Mouse (Mus musculus) MEL (cell line): ENCODE measurements around the gene Rnf152. TPM values are rescaled to one million over a fixed set of nuclear protein-coding genes. Genes with fewer than 3 reads are reported as not detected.
A peak's percentile ranks its signal among the peaks of the same experiment; 100 is the strongest.

Source experiments
- DNase-seq: peaks from one replicate; pipeline ENCODE4 v3.0.0; 2011; ENCODE audit warnings: low read depth, low spot score
- H3K27ac ChIP-seq: 2 replicates; pipeline ENCODE4 v1.5.1; 2012; ENCODE audit warnings: low read depth, mild to moderate bottlenecking, control low read depth, low read length, moderate library complexity; ENCODE audit not compliant: control insufficient read depth
- H3K27me3 ChIP-seq, 2 experiments: fragments of 150-350 bp in 1 of 2; sonication (generic) in 1 of 2; 2 replicates each; pipeline ENCODE4 v1.6.1; 2012; ENCODE audit warnings: low read length in 2 of 2, mild to moderate bottlenecking in 2 of 2, improper control_type of control experiment in 1 of 2, moderate library complexity in 1 of 2; ENCODE audit not compliant: insufficient read depth in 2 of 2, control insufficient read depth in 1 of 2
- H3K36me3 ChIP-seq, 2 experiments: 2 replicates each; pipeline ENCODE4 v1.6.1; 2012 to 2014; ENCODE audit warnings: low read length in 2 of 2, improper control_type of control experiment in 1 of 2, inconsistent platforms in 1 of 2, mild to moderate bottlenecking in 1 of 2; ENCODE audit not compliant: insufficient read depth in 2 of 2, control insufficient read depth in 1 of 2
- H3K4me1 ChIP-seq, 2 experiments: fragments of 150-350 bp in 1 of 2; sonication (generic) in 1 of 2; 2 replicates each; pipeline ENCODE4 v1.6.1; 2012; ENCODE audit warnings: low read length in 2 of 2, improper control_type of control experiment in 1 of 2, mild to moderate bottlenecking in 1 of 2; ENCODE audit not compliant: insufficient read depth in 2 of 2, control insufficient read depth in 1 of 2
- H3K4me3 ChIP-seq, 2 experiments: fragments of 150-350 bp in 1 of 2; sonication (generic) in 1 of 2; 2 replicates each; pipeline ENCODE4 v1.5.1; 2012; ENCODE audit warnings: low read depth in 2 of 2, low read length in 2 of 2, mild to moderate bottlenecking in 2 of 2, moderate library complexity in 2 of 2, control low read depth in 1 of 2, improper control_type of control experiment in 1 of 2; ENCODE audit not compliant: control insufficient read depth in 1 of 2, insufficient read depth in 1 of 2
- H3K79me2 ChIP-seq: 2 replicates; pipeline ENCODE4 v1.6.1; 2012; ENCODE audit warnings: mild to moderate bottlenecking, low read length, moderate library complexity; ENCODE audit not compliant: control insufficient read depth, poor library complexity, insufficient read depth
- H3K9ac ChIP-seq: 2 replicates; pipeline ENCODE4 v1.6.1; 2012; ENCODE audit warnings: low read depth, mild to moderate bottlenecking, control low read depth, low read length, moderate library complexity; ENCODE audit not compliant: control insufficient read depth, poor library complexity, severe bottlenecking
- H3K9me3 ChIP-seq: fragments of 150-350 bp; sonication (generic); replicated peaks from 2 replicates; pipeline ENCODE4 v1.6.1; 2012; ENCODE audit warnings: mild to moderate bottlenecking, low read length, improper control_type of control experiment, moderate library complexity; ENCODE audit not compliant: insufficient read depth
- CHD1 ChIP-seq: IDR thresholded peaks from 2 replicates; pipeline ENCODE4 v1.6.1; 2012; ENCODE audit warnings: low read depth, mild to moderate bottlenecking, inconsistent platforms, low read length, improper control_type of control experiment
- E2F4 ChIP-seq: IDR thresholded peaks from 2 replicates; pipeline ENCODE4 v1.6.1; 2011; ENCODE audit warnings: low read depth, low read length, improper control_type of control experiment, borderline replicate concordance
- ELF1 ChIP-seq: IDR thresholded peaks from 2 replicates; pipeline ENCODE4 v1.6.1; 2014; ENCODE audit warnings: low read depth, mild to moderate bottlenecking, inconsistent platforms, low read length, improper control_type of control experiment, moderate library complexity
- EP300 ChIP-seq, 2 experiments: IDR thresholded peaks; 2 replicates each; pipeline ENCODE4 v1.6.1; 2011; ENCODE audit warnings: improper control_type of control experiment in 2 of 2, low read length in 2 of 2, low read depth in 1 of 2, mild to moderate bottlenecking in 1 of 2
- ETS1 ChIP-seq: IDR thresholded peaks from 2 replicates; pipeline ENCODE4 v1.6.1; 2012; ENCODE audit warnings: low read depth, mild to moderate bottlenecking, inconsistent platforms, low read length, improper control_type of control experiment, moderate library complexity
- GATA1 ChIP-seq: IDR thresholded peaks from 2 replicates; pipeline ENCODE4 v1.6.1; 2011; ENCODE audit warnings: low read depth, low read length, improper control_type of control experiment
- KAT2A ChIP-seq: conservative IDR thresholded peaks from 2 replicates; pipeline ENCODE4 v1.6.1; 2012; ENCODE audit warnings: low read depth, low read length, improper control_type of control experiment, inconsistent platforms
- MAFK ChIP-seq: IDR thresholded peaks from 2 replicates; pipeline ENCODE4 v1.6.1; 2011; ENCODE audit warnings: low read depth, mild to moderate bottlenecking, low read length, improper control_type of control experiment, borderline replicate concordance
- MAZ ChIP-seq: IDR thresholded peaks from 2 replicates; pipeline ENCODE4 v1.6.1; 2012; ENCODE audit warnings: low read depth, mild to moderate bottlenecking, inconsistent platforms, low read length, improper control_type of control experiment
- NELFE ChIP-seq: IDR thresholded peaks from 2 replicates; pipeline ENCODE4 v1.6.1; 2011; ENCODE audit warnings: low read depth, low read length, improper control_type of control experiment
- POLR2AphosphoS2 ChIP-seq: IDR thresholded peaks from 2 replicates; pipeline ENCODE4 v1.6.1; 2011; ENCODE audit warnings: low read length, improper control_type of control experiment
- RCOR1 ChIP-seq: IDR thresholded peaks from 2 replicates; pipeline ENCODE4 v1.6.1; 2012; ENCODE audit warnings: low read depth, mild to moderate bottlenecking, inconsistent platforms, low read length, improper control_type of control experiment
- SIN3A ChIP-seq: IDR thresholded peaks from 2 replicates; pipeline ENCODE4 v1.6.1; 2012; ENCODE audit warnings: low read length, improper control_type of control experiment, inconsistent platforms
- TBP ChIP-seq: IDR thresholded peaks from 2 replicates; pipeline ENCODE4 v1.8.0; 2011; ENCODE audit warnings: low read depth, low read length, improper control_type of control experiment
- TCF12 ChIP-seq: IDR thresholded peaks from 2 replicates; pipeline ENCODE4 v1.6.1; 2014; ENCODE audit warnings: low read depth, mild to moderate bottlenecking, inconsistent platforms, low read length, improper control_type of control experiment, moderate library complexity
- UBTF ChIP-seq: IDR thresholded peaks from 2 replicates; pipeline ENCODE4 v1.6.1; 2012; ENCODE audit warnings: low read depth, mild to moderate bottlenecking, inconsistent platforms, low read length, improper control_type of control experiment, moderate library complexity, borderline replicate concordance; ENCODE audit not compliant: insufficient read depth
- USF1 ChIP-seq: IDR thresholded peaks from 2 replicates; pipeline ENCODE4 v1.6.1; 2014; ENCODE audit warnings: low read depth, mild to moderate bottlenecking, inconsistent platforms, low read length, improper control_type of control experiment, moderate library complexity
- ZC3H11A ChIP-seq: IDR thresholded peaks from 2 replicates; pipeline ENCODE4 v1.6.1; 2012; ENCODE audit warnings: low read depth, mild to moderate bottlenecking, inconsistent platforms, low read length, improper control_type of control experiment
- ZKSCAN1 ChIP-seq: IDR thresholded peaks from 2 replicates; pipeline ENCODE4 v1.6.1; 2012; ENCODE audit warnings: low read depth, mild to moderate bottlenecking, inconsistent platforms, low read length, improper control_type of control experiment, moderate library complexity
- ZMIZ1 ChIP-seq: IDR thresholded peaks from 2 replicates; pipeline ENCODE4 v1.6.1; 2012; ENCODE audit warnings: low read depth, mild to moderate bottlenecking, inconsistent platforms, low read length, improper control_type of control experiment, moderate library complexity
- polyA plus RNA-seq, 2 experiments: library from polyadenylated mRNA; stranded (reverse) in 1 of 2; unstranded in 1 of 2; fragments of >175 nt in 1 of 2; fragments of >200 nt in 1 of 2; gene quantifications; 2 replicates each; pipeline versions ENCODE4 v1.2.1 to v1.2.4; 2012; ENCODE audit warnings: low replicate concordance in 2 of 2, low read depth in 1 of 2; ENCODE audit not compliant: insufficient read length in 2 of 2, insufficient read depth in 1 of 2, missing spikeins in 1 of 2
- total RNA-seq: library from RNA; depleted of rRNA; stranded (reverse); fragments of 300-350 nt; gene quantifications from 2 replicates; pipeline ENCODE4 v1.2.3, GENCODE M21; 2012; rRNA removed

Rnf152 gene
- total RNA-seq (0.03 TPM in 1 of 2 replicates, not detected in the other), polyA plus RNA-seq (not detected)

DNA sequence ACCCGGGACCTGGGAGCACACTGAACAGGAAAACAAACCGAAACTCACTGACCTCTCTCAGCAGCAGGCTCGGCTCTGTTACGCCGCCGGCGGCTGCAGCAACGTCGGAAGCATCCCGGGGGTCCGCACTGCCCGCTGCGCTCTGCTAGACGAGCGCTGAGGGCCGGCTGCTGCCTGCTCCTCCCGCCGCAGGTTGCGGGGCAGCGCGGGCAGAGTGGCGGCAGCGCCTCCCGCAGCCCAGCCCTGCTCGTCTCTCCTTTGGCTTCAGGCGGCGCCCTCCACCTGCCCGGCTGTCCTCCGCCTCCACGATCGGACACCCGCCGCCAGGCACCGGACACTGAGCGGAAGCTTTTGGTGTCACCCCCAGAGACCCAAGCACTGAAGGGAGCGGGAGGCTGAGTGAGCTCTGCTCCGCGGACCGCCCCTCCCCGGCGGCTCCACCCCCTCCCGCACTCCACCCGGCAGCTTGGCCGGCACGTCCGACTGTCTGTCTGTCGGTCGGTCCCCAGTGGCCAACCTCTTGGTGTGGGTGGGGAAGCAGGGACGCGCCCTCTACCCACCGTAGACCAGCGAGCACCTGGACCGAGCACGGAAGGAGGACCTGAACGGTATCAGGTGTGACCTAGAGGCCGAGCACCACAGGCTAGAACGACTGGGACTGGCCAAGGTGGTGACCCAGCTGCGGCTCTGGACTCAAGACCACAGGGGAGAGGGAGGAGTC lies at the start of gene Rnf152:
Rnf152 (minus strand) TSS at position 420 of the 721 bp plus-strand sequence.
- Histone ChIP-seq H3K36me3 (no peaks in the 10 kb centered on the region), H3K27me3 (no peaks in the 10 kb centered on the region), H3K27ac (no peak within 1 kb of the TSS), H3K4me3 (no peak within 1 kb of the TSS), H3K9me3 (no peaks in the 10 kb centered on the region; the same call in 1 of the 2 replicates), H3K9ac (no peak within 1 kb of the TSS), H3K79me2 (no peaks in the 10 kb centered on the region), H3K4me1 (no peaks in the 10 kb centered on the region)
- DNase-seq: no peak
- TF ChIP-seq RCOR1: no peak
- TF ChIP-seq MAFK: no peak
- no peak for TF ChIP-seq UBTF
- no peak for TF ChIP-seq ELF1
- no peak for TF ChIP-seq ETS1
- no peak for TF ChIP-seq ZMIZ1
- TF ChIP-seq ZKSCAN1: no peak
- TF ChIP-seq ZC3H11A: no peak

DNA sequence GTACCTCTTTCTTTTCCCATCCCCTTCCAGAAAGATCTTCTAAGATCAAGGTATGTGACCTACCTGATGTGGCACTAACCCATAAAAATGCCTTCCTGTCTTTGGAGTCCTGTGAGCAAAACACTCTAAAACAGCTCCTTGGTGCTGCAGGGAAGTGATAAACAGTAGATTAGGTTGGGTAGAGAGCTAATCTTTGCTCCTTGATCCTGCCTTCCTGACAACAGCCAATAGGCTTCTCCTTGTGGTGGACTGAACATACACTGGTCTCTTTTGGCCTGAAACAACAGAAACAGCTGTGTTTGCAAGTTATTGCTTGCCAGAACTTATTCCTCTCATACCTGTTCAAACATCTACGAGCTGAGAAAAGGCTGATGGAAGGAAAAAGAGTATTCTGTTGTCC lies 46.3 kb upstream of the Rnf152 start:
- no peak overlapping the region for H3K27ac ChIP-seq
- peak; percentile 41 for DNase-seq
- TF ChIP-seq E2F4 (no peak), EP300 (IDR thresholded peaks at IDR 0.05; ENCODE audit: low read depth in 1 of 2, low read length in 2 of 2) (peak; percentile 76 to 77), MAZ (no peak), TCF12 (peak; percentile 75), GATA1 (peak; percentile 77), USF1 (no peak), ETS1 (peak; percentile 77; the same call in 1 of the 2 replicates), POLR2AphosphoS2 (no peak), NELFE (no peak), SIN3A (peak; percentile 62), CHD1 (no peak), RCOR1 (peak; percentile 55), KAT2A (no peak), TBP (no peak), ELF1 (no peak)
- H3K9me3 ChIP-seq: no peaks in the 10 kb centered on the region
- no peak overlapping the region for H3K9ac ChIP-seq
- peaks cover 4 to 7% of the 10 kb centered on the region in 2 experiments for H3K4me1 ChIP-seq
- H3K79me2 ChIP-seq: no peaks in the 10 kb centered on the region
- H3K36me3 ChIP-seq: peaks cover 0 to 10% of the 10 kb centered on the region in 2 experiments; a peak in 2 of 4 replicates
- no peaks in the 10 kb centered on the region for H3K27me3 ChIP-seq
- H3K4me3 ChIP-seq: no peak overlapping the region
